Mouse (Mus musculus): ENCODE measurements around the gene Farp1.
"Not testable (repeated sequence)": the region's sequence is repeated elsewhere in the genome, so short reads cannot be mapped to it uniquely, and the experiment has no call there.

Farp1 gene

DNA sequence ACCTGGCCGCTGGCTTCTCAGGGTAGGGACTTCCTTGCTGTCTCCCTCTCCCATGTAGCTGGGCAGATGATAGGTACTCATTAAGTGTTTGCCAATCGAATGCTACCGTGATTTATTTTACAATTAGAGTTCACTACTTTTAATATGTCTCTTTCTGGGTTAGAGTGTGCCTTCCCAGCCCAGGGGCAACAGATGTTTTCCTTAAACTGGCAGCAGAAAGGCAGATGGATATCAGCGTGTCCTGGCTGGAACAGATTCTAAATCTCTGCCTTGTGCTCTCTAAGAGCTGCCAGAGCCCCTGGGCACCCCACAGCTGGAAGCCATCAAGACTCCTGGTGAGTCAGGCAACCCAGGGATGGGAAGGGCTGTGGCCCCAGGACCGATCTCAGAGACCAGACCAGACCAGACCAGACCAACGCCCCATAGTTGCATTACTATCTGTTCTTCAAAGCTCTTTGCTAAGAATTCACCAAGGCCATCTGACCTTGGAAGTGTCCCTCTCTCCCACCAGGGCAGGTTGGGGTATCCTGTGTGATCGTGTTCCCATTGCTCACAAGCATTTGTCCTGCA lies 69.8 kb downstream of the Farp1 start:
- no peak for DNase-seq (ENCODE audit: low spot score)

DNA sequence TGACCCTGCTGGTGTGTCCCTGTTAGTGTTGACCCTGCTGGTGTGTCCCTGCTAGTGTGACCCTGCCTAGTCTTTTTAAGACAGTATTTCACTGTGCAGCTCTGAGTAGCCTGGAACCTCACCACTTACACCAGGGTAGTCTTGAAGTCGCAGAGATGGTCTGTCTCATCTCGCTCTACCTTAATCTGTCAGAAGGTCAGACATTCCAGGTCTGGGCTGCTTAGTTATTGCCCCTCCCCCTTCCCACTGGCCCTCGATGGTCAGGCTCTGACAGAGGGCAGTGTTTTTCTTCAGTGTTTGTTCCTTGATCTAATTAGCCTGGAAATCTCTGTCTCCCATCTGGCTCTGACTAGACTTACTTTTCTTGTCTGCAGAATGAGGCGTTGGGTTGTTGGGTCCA lies 71.9 kb downstream of the Farp1 start:
- DNase-seq (ENCODE audit: low spot score) = no peak

DNA sequence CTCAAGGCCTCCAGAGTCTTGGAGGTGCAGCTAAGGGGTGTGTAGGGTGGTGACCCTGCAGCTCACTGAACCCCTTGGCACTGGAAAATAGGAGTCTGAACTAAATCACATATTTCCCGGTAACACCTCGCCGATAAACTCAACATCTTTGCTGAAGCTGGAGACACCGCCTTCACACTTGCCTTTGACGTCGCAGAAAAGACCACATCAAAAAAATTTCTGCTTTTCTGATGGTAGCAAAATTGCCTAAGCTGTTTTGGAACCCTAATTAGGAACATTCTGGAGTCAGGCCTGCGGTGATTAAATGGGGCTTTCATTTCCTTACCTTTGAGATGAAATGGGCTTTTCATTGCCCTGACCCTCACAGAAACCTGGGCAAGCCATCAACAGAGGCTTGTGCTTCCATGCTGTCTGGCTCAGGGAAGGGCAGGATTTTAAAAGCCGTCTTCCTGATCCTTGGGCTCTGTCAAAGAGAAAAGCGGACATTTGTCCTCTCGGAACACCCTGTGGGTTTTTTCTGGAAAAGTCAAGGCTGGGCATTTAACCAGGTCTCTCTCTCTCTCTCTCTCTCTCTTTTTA lies 72.8 kb downstream of the Farp1 start:
- no peak for DNase-seq (ENCODE audit: low spot score)

DNA sequence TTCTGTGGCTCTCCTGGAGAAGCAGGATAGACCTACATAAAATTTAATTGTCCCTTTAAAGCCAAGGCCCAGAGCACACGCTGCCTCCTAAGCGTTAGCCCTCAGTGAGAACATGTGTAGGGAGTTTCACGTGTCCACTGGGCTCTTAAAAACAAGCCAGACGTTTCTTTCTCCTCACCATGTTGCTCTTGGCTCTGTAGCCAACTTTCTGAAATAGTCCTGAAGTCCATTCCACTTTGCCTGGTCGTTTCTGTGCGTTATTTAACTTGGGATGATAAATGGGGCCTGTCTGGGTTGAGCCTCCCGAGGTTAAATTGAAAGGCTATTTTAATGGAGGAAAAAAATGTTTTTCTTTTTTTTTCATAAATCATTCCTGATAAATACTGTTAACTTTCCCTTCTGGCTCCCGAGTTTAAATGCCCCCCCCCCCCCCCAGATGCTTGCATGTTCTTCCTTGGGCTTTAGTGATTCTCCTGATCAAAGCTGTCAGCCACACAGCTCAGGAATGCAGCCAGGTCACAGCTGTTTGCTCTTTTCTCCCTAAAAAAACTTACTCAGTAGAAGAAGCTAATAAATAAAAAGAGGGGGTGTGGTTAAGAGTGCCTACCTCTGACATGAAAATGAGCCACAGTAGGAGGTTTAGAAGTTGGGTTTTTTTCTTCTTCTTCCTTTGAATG lies 73.6 kb downstream of the Farp1 start:
- DNase-seq (ENCODE audit: low spot score) = no peak

DNA sequence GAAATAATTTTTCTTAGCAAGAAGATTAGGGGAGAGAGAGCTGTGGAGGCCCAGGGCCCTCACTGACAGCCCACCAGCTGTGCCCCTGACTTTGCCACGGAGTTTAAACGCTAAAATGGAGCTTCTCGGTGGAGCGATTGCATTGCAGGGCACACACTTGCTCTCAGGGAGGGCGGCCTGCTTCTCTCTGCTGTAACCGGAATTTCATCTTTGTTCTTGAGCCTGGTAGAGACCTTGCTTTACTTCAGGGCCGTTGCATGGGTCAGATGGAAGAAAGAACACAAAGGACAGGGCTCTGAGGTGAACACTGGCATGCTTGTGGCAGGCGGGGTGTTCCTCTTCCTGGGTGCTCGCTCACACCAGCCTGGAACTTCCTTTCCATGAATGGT lies 74.1 kb downstream of the Farp1 start:
- DNase-seq (ENCODE audit: low spot score) = no peak

DNA sequence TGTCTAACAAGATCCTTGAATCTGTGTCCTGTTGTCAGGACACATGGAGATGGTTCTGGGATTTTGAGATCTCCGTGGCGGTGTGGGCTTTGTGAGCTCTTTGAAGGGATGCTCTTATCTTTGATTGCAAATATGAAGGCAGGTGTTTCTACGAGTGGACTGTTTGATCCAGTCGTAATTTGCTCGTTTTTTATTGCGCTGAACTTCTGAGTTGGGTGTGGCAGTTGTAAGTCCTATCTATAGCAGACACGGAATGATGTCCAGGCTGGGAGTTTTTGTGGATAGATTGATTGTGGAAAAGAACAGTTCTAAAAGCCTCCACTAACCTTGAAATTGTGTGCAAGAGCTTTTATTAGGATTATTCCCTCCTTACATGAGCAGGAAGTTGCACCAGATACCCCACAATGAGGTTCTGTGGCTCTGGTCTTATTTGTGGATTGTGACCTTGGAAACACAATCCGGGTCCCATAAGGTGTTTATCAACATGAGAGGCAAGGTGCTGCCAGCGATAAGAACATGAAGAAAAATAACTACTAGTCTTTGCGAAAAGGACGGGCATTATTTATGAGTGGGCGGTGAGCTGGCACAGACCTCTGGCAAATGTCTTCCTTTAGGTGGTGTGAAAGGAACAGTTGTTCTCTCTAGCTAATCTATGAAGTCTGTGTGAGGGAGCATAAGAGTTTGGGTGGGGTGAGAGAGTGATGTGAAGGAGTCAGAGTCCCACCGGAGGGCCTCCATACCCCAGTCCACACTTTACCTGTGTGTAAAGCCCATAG lies 75.7 kb downstream of the Farp1 start:
- no peak for DNase-seq (ENCODE audit: low spot score)

DNA sequence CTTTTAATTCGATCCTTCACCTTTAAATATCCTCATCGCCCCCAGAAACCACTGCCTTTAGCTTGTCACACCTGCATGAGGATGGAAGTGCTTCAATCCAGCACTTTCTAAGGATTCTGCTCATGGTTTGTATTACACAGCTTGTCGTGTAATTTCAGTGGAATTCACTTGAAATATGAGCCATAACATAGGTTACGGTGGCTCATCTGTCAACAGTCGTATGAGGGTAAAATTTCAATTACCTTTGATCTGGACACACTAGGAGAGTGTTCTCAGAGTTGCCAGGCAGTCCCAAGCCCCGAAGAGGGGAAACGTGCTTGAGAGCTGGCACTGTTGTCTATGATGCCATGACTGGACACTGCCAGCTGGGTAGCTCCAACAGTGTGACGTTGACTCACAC lies 77.1 kb downstream of the Farp1 start:
- DNase-seq (ENCODE audit: low spot score) = no peak

DNA sequence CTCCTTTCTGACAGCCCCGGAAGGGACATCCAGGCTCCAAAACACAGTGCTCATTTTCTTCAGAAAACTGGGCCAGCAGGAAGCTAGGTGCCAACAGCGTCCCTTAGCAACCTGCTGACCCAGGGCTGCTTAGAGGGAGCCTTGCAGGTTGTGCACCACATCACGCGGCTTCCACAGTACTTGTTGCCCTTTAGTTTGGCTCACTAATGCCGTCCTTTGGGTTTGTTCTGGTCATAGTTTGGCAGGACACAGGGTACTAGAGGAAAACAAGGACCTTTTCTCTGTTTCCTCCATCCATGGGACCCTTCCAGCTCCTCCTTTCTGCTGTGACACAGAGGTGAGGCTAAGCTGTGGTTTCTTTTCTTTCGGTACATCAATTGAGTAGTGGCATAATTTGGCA lies 78.8 kb downstream of the Farp1 start:
- DNase-seq (ENCODE audit: low spot score) = no peak

DNA sequence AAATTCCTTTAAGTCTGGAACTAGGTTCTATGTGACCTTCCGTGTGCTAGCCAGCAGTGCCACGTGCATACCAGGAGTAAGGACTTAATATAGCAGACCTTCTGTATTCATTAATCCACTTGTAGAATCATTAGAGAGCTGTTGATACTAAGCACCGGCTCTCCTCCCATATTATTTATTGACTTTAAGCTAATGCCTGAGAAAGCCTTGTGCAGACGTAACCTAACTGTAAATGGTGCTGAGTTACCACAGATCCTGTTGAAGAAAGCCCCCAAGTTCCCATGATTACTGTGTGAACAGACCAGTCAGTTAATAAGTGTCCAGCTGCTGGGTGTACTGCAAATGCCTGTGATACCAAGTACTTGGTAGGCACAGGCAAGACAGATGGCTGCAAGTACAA lies 81.7 kb downstream of the Farp1 start:
- DNase-seq (ENCODE audit: low spot score) = no peak

DNA sequence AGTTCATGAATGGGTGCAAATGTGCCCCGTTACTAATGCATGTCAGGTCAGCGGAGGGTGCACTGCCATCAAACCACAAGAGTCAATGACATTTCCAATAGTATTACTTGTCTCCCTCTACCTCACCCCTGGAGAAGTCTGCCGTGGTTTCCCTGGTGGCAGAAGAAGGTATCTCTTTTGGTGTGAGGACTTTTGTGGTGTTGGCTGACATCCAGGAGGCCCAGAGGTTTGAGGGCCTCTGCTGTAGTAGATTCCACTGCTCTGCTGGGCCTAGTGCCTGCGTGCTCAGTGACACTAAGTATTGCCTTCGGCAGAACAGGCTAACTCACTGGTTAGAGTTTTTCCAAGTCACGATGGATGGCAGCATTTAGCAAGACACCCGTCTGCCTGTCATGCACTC lies 83.9 kb downstream of the Farp1 start:
- DNase-seq (ENCODE audit: low spot score) = no peak

DNA sequence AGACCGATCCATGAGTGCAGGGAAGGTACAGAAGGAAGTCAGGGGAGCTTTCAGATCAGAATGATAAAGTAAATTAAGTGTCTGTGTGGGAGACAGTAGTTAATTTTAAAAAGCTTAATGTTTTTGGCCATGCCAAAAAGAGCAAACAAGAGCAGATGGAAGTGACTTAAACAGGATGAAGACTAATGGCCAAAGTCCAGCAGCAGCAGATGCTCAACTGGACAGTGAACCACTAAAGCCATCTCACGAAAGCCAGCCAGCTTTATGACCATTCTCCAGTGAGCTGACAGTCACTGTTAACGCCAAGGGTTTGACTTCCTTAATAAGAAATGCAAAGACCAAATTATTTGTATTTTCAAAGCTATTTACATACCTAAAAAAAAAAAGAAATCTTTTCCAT lies 86.7 kb downstream of the Farp1 start:
- DNase-seq (ENCODE audit: low spot score) = no peak

DNA sequence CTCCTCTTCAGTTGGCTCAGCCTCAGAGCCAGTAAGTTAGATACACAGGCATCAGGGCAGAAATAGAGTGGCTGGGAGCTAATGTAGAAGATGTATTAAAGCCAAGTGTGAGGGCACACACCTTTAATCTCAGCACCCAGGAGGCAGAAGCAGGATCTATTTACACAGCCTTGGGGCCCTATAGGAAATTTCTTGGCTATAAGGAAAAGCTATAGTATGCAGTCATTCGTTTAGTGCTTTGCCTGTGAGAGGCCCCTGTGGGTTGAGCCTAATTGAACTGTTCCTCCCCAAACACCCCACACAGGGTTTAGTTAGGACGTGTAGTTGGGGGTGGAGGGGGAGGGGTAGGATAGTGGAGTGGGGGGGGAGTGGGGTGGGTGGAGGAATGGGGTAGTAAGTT lies 87.9 kb downstream of the Farp1 start:
- no peak for DNase-seq (ENCODE audit: low spot score)

DNA sequence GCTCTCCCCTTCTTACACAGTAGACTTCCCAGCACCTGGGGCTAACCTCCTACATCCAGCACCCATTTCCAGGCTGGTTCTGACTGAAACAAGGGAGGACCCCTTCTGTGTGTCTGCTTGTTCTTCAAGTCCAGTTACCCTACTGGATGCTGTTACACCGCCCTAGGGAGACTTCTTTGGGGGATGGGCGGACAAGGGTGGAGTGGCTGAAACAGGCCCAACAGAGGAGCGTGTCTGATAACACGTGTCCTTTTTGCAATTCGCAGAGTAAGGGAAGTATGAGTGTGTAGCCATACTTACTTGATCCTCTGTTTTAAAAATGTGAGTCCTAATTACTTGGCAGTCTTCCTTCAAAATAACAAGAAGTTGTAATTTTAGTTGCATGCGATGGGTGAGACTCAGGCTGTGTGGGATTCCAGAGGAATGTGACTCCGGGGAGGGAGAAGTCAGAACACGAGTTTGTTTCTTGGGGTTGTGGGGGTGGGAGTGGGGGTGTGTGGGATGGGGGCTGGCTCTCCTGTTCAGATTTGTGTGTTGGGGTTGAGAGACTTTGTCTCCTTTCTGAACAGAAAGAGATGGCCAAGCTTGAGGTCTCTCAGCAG lies 89.5 kb downstream of the Farp1 start:
- DNase-seq (ENCODE audit: low spot score) = no peak

DNA sequence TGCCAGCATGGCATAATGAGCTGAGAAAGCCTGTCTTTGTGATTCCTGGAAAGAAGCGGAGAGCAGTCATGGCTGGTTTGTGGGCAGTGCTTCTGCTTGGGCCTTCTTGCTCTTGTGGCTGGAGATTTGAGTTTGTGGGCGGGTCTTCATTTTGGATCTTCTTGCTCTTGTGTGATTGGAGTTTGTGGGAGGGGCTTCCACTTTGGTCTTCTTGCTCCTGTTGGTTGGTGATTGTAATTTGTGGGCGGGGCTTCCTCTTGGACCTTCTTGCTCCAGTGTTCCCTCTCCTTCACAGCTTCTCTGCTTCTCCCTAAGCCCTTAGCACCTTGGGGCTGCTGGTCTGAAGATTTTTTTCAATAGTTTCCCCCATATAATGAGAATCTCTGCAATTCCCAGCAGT lies 90.7 kb downstream of the Farp1 start:
- no peak for DNase-seq (ENCODE audit: low spot score)

DNA sequence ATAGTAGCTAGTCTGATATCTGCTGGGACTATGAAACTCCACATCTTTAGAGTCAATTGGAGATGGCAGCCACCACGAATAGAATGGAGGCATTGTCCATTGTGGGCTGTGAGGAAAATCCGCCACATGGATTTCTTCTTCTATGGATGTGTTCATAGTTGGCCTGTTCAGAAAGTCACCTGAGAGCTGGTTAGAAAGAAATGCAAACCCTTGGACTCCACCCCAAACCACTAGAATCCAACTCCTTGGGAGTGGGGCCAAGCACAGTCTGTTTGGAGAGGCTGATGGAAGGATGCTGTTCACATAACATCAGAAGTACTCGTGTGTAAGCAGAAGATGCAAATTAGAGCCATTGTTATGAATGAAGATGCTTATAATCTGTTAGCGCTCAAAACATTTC lies 91.3 kb downstream of the Farp1 start:
- DNase-seq (ENCODE audit: low spot score) = no peak

DNA sequence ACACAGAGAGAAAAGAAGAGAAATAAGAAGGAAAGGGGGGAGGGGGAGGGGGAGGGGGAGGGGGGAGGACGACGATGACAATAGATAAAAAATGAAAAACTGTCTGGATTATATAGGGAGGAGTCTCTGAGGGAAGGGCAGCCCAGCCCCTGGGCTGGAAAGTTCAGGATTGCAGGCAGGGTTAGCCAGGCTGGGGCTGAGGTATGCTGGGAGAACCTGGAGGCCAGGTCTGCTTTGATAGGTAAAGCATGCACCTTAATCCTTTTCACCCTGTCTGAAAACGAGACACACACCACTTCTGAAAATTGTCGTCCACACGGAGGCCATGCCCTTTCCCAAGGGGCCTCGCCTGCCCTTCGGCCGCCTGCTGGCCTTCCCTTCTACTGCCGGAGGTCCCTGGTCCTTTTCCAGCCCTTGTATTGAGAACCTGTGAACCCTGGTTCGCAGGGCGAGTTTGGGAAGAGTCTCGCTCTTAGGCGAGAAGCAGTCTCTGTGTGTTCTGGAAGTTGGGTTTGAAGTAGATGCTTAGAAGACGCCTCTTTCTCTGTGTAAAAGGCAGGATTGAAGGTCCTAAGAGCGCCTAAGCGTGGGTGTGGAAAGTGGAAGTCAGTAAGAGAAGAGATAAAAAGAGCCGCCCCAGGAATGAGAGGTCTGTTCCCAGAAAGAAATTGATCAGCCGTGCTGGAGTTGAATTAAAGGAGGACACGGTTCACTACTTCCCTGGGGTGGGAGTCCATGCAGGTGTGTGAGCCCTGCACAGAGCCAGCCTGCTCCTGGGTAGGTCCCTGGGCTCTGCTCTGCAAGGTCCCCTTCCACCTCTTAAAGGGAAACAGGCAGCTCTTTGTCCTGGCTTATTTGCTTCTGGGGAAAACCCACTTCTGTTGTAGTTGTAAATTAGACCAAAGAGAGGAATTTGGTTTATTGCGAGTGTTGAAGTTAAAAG lies 94.1 kb downstream of the Farp1 start:
- no peak for DNase-seq (ENCODE audit: low spot score)

DNA sequence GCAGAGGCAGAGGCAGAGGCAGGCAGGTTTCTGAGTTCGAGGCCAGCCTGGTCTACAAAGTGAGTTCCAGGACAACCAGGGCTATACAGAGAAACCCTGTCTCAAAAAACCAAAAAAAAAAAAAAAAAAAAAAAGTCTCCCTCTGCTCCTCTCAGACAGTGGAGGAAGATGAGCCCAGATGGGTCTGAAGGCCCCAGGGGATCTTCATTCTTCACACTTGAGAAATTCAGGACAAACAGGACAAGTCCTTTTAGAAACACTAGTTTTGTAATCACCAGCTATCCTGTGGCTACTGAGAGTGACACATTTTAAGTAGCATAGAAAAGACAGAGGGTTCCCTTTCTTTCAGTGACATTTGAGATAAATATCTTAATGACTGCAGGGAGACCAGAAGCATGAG lies 95.4 kb downstream of the Farp1 start:
- not testable (repeated sequence) for DNase-seq (ENCODE audit: low spot score)

DNA sequence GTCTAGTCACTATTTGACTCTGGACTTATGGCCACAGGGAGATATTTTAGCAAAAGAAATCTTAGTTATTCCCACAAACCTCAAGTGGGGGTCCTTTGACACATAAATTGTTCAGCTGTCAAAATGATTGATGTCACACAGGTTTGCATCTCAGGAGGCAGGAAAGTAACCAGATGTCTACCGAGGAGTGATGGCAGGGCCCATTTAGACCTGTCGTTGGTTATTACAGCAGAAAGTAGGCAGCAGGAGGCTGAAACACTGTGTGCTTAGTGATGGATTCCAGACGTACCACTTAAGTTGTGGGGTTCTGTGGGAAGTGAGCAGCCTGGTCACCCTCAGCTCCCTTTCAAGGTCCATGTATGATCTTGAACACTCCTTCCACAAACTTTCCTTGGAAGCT lies 99.4 kb downstream of the Farp1 start:
- DNase-seq (ENCODE audit: low spot score) = no peak

DNA sequence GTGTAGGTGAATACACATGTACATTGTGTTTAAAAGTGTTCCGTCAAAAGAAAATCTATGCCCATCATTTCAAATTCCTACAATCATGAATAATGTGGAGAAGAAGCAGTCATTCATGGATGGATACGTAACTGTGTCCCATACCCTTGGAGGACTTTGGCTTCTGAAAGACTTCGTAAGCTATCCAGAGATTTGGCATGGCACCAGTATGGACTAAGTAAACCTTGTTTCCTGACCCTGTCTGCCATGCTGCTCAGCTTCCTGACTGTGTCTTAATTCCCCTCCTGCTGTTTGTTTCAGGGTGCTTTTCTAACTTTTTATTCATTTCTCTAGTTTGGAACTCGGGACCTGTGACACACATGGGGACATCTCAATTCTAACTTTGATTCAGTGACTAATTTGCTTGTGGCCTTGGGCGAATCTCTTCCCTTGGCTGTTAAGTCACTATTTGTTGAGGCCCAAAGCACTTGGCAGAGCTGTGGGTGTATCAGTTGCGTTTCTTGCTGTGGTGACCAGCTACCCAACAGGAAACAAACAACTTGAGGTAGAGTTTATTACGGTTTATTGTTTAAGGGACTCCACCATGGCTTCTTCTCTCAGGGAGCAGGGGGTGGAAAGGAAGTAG lies 108.9 kb downstream of the Farp1 start:
- no peak for DNase-seq (ENCODE audit: low spot score)

DNA sequence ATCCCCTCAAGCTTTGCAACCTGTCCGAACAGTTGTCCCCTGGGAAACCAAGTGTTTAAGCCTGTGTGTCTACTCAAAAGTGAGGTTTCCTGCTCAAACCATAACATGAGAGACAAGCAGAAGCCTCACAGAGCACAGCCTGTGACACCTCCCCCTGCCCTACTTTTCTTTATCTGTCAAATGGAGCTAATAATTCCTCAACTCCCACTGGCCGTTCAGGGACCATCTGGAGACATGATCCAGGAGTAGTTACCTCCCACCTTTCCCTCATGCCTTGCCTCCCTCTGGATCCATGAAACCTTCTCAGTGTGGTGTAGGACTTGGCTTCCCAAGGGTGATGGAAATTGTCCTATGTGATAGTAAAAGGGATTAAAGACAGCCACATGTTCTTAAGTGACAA lies 109.5 kb downstream of the Farp1 start:
- DNase-seq (ENCODE audit: low spot score) = no peak

DNA sequence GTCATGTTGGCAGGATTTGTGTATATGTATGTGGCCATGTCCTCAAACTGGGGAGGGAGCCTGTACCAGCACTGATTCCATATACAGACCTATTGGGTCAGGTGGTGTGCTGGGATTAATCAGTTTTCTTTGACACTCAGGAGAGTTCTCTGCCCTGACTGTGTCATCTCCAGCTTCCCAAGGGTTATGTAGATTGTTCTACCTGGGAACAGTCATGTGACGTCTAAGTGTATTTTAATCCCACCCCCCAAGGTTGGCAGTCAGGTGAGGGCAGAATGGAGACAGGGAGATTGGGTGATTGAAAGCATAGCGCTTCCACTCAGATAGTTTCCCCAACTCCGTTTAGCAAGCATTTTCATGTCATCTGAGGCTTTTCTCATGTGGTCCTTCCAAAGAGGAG lies 110.3 kb downstream of the Farp1 start:
- no peak for DNase-seq (ENCODE audit: low spot score)

All from layer of hippocampus, adult 9-10 months (tissue).